Mouse (Mus musculus): ENCODE data around the gene Ide. TPM values are rescaled to one million over a fixed set of nuclear protein-coding genes. Genes with fewer than 3 reads are reported as not detected.
A peak's percentile ranks its signal among the peaks of the same experiment; 100 is the strongest.

Ide gene
- polyA plus RNA-seq, 2 experiments, result 10.6 to 31.3 TPM

DNA sequence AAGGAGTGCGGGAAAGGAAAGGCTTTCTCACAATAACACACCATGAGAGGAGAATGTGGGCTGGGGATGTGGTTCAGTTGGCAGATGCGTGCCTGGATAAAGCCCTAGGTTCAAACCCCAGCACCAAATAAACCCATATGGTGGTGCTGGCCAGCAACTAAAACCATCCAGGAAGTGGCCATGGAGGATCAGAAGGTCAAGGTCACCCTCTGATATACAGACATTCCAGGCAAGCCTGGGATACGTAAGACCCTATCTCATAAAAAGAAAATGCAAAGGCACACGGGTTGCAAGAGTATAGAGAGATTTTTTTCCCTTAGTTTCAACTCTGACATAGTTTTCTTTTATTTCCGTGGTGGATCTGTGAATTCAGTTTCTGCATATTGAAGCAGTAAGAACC lies 3.3 kb upstream of the Ide start:
- H3K9ac ChIP-seq (replicated peaks), result no peak overlapping the region
- ATAC-seq (ENCODE audit: insufficient read depth), result no peak
- 57% methylated on average over 5 of the region's 5 CpGs for WGBS (ENCODE audit: insufficient replicate concordance)
- no peaks in the 10 kb centered on the region for H3K27me3 ChIP-seq (ENCODE audit: control insufficient read depth, insufficient read depth, low read length)
- no peak for TF ChIP-seq CTCF (IDR thresholded peaks at IDR 0.05; ENCODE audit: low read depth)
- no peak for TF ChIP-seq EP300 (IDR thresholded peaks at IDR 0.05; ENCODE audit: low read depth)
- H3K4me2 ChIP-seq (ENCODE audit: low read depth), result no peak overlapping the region
- DNase-seq (ENCODE audit: low read depth in 3 of 3, low spot score in 3 of 3), result no peak
- no peaks in the 10 kb centered on the region for H3K36me3 ChIP-seq (replicated peaks; ENCODE audit: control insufficient read depth, insufficient read depth, low read depth)
- H3K4me1 ChIP-seq (replicated peaks; ENCODE audit: control insufficient read depth in 2 of 2, insufficient read depth in 2 of 2, low read length in 1 of 2), result peaks cover 0 to 5% of the 10 kb centered on the region in 2 experiments; a peak in 1 of 4 replicates
- H3K27ac ChIP-seq, result no peak overlapping the region
- H3K9me3 ChIP-seq (ENCODE audit: control insufficient read depth, low read length), result no peaks in the 10 kb centered on the region
- no peak overlapping the region for H3K4me3 ChIP-seq (ENCODE audit: insufficient read depth in 1 of 2, low read depth in 2 of 2, low read length in 2 of 2)

DNA sequence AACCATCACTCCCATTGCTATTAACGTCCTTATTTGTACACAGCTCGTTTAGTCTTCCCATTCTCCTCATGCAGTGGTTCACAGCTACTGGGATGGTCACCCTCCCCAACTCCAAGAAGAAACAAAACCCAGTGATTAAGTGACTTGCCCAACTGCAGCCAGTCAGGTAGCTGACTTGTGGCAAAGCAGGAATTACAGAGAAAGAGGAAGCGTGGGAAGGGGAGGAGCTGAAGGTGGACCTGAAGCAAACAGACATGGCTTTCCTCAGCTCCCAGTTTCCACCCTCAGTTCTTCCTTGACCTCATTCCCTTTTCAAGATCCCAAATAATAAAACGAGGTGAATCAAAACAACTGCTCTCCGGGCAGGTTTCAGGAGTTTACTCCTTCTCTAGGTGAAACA lies 2.8 kb upstream of the Ide start:
- H3K4me1 ChIP-seq (replicated peaks; ENCODE audit: control insufficient read depth in 2 of 2, insufficient read depth in 2 of 2, low read length in 1 of 2), result peaks cover 0 to 5% of the 10 kb centered on the region in 2 experiments; a peak in 1 of 4 replicates
- H3K27me3 ChIP-seq (ENCODE audit: control insufficient read depth, insufficient read depth, low read length), result no peaks in the 10 kb centered on the region
- H3K36me3 ChIP-seq (replicated peaks; ENCODE audit: control insufficient read depth, insufficient read depth, low read depth), result no peaks in the 10 kb centered on the region
- no peak overlapping the region for H3K4me2 ChIP-seq (ENCODE audit: low read depth)
- H3K4me3 ChIP-seq (ENCODE audit: insufficient read depth in 1 of 2, low read depth in 2 of 2, low read length in 2 of 2), result no peak overlapping the region
- WGBS (ENCODE audit: insufficient replicate concordance), result 50% methylated on average over 5 of the region's 5 CpGs
- TF ChIP-seq EP300 (IDR thresholded peaks at IDR 0.05; ENCODE audit: low read depth) (no peak), CTCF (IDR thresholded peaks at IDR 0.05; ENCODE audit: low read depth) (no peak)
- H3K9ac ChIP-seq (replicated peaks), result no peak overlapping the region
- ATAC-seq (ENCODE audit: insufficient read depth) (no peak), DNase-seq (ENCODE audit: low read depth in 3 of 3, low spot score in 3 of 3) (no peak)
- H3K9me3 ChIP-seq (ENCODE audit: control insufficient read depth, low read length), result no peaks in the 10 kb centered on the region
- no peak overlapping the region for H3K27ac ChIP-seq

DNA sequence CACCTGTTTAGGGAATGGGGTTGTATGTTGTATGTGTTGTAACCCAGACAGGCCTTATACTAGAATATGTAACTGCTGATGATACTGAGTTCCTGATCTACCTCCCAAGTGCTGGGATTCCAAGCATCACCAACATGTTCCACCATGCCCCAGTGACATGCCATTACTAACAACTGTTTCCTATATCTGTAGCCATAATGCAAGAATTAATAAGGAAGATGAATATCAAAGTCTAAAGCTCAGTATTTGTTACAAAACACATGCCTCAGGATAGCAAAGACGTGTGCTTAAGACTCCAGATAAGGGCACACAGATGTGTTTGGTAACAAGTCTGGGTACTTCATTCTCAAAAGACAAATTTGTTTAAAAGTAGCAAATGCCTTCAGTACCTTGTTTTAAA lies 2.3 kb downstream of the Ide start:
- no peaks in the 10 kb centered on the region for H3K9me3 ChIP-seq (ENCODE audit: control insufficient read depth, low read length)
- H3K36me3 ChIP-seq (replicated peaks; ENCODE audit: control insufficient read depth, insufficient read depth, low read depth), result no peaks in the 10 kb centered on the region
- ATAC-seq (ENCODE audit: insufficient read depth) (no peak), DNase-seq (ENCODE audit: low read depth in 3 of 3, low spot score in 3 of 3) (no peak)
- no peak overlapping the region for H3K4me2 ChIP-seq (ENCODE audit: low read depth)
- no peaks in the 10 kb centered on the region for H3K27me3 ChIP-seq (ENCODE audit: control insufficient read depth, insufficient read depth, low read length)
- TF ChIP-seq EP300 (IDR thresholded peaks at IDR 0.05; ENCODE audit: low read depth) (no peak), CTCF (IDR thresholded peaks at IDR 0.05; ENCODE audit: low read depth) (no peak)
- H3K27ac ChIP-seq, result no peak overlapping the region
- no peak overlapping the region for H3K4me3 ChIP-seq (ENCODE audit: insufficient read depth in 1 of 2, low read depth in 2 of 2, low read length in 2 of 2)
- 35% methylated on average over 1 of the region's 1 CpGs for WGBS (ENCODE audit: insufficient replicate concordance)
- H3K4me1 ChIP-seq (replicated peaks; ENCODE audit: control insufficient read depth in 2 of 2, insufficient read depth in 2 of 2, low read length in 1 of 2), result peaks cover 11 to 12% of the 10 kb centered on the region in 2 experiments
- H3K9ac ChIP-seq (replicated peaks), result no peak overlapping the region

DNA sequence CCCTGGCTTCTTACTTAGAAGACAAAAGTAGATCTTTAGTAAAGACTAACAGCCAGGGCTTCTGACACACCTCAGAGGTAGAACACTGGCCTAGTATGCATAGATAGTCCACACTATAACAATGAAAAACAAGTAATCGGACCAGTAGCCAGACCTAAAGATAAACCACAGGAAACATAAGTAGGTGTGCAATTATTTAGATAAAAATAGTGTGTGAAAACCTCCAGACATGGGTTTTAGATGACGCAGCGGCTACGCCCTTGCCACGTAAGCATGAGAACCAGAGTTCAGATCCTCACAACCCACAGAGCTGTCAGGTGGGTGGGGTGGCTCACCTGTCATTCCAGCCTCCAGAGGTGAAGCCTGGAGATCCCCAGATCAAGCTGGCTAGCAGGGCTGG lies 4.3 kb downstream of the Ide start:
- Histone ChIP-seq H3K9me3 (ENCODE audit: control insufficient read depth, low read length) (no peaks in the 10 kb centered on the region), H3K9ac (replicated peaks) (no peak overlapping the region), H3K27ac (no peak overlapping the region), H3K36me3 (replicated peaks; ENCODE audit: control insufficient read depth, insufficient read depth, low read depth) (peaks cover 7% of the 10 kb centered on the region), H3K27me3 (ENCODE audit: control insufficient read depth, insufficient read depth, low read length) (no peaks in the 10 kb centered on the region), H3K4me2 (ENCODE audit: low read depth) (no peak overlapping the region; the same call in 1 of the 2 replicates), H3K4me3 (ENCODE audit: insufficient read depth in 1 of 2, low read depth in 2 of 2, low read length in 2 of 2) (no peak overlapping the region), H3K4me1 (replicated peaks; ENCODE audit: control insufficient read depth in 2 of 2, insufficient read depth in 2 of 2, low read length in 1 of 2) (peaks cover 11% of the 10 kb centered on the region in 2 experiments)
- DNase-seq (ENCODE audit: low read depth in 3 of 3, low spot score in 3 of 3), result peak in 1 of 3 experiments; percentile 31
- 26% methylated on average over 5 of the region's 5 CpGs for WGBS (ENCODE audit: insufficient replicate concordance)
- TF ChIP-seq CTCF (IDR thresholded peaks at IDR 0.05; ENCODE audit: low read depth) (no peak), EP300 (IDR thresholded peaks at IDR 0.05; ENCODE audit: low read depth) (no peak)
- peak; percentile 39; the same call in 1 of the 2 replicates for ATAC-seq (ENCODE audit: insufficient read depth)

DNA sequence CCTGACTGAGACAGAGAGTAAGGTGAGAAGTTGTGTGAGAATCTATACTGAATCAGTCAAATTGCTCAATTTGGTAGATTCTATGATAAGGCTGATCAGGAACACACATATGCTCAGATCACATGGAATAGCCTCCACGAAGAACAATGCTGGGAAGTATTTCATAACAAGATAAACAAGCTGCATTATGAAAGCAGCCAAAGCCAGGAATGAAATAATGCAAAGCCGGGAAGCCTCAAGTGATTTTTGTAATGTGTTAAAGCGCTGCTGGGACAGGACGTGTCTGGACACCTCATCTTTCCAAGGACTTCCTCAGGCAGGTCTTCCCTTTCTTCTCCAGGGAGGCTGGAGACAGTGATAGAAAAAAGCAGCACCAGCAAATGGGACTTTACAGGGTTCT lies 4.9 kb downstream of the Ide start:
- H3K36me3 ChIP-seq (replicated peaks; ENCODE audit: control insufficient read depth, insufficient read depth, low read depth), result peaks cover 11% of the 10 kb centered on the region
- no peak for TF ChIP-seq EP300 (IDR thresholded peaks at IDR 0.05; ENCODE audit: low read depth)
- TF ChIP-seq CTCF (IDR thresholded peaks at IDR 0.05; ENCODE audit: low read depth), result no peak
- no peak overlapping the region; the same call in 1 of the 2 replicates for H3K4me2 ChIP-seq (ENCODE audit: low read depth)
- no peaks in the 10 kb centered on the region for H3K27me3 ChIP-seq (ENCODE audit: control insufficient read depth, insufficient read depth, low read length)
- no peak overlapping the region for H3K4me3 ChIP-seq (ENCODE audit: insufficient read depth in 1 of 2, low read depth in 2 of 2, low read length in 2 of 2)
- DNase-seq (ENCODE audit: low read depth in 3 of 3, low spot score in 3 of 3) (no peak), ATAC-seq (ENCODE audit: insufficient read depth) (no peak)
- H3K4me1 ChIP-seq (replicated peaks; ENCODE audit: control insufficient read depth in 2 of 2, insufficient read depth in 2 of 2, low read length in 1 of 2), result peaks cover 11% of the 10 kb centered on the region in 2 experiments
- 69% methylated on average over 4 of the region's 4 CpGs for WGBS (ENCODE audit: insufficient replicate concordance)
- no peak overlapping the region for H3K27ac ChIP-seq
- H3K9ac ChIP-seq (replicated peaks), result no peak overlapping the region; the same call in 1 of the 2 replicates
- no peaks in the 10 kb centered on the region for H3K9me3 ChIP-seq (ENCODE audit: control insufficient read depth, low read length)

Measured in liver, embryonic 14.5 days (tissue).